Mouse (Mus musculus): ENCODE results near the gene Mtrf1. TPM values are rescaled to one million over a fixed set of nuclear protein-coding genes. Genes with fewer than 3 reads are reported as not detected.

Mtrf1 gene
- polyA plus RNA-seq (2014; fragmentation: Illumina TruSeq; extraction: RNeasy Lipid Tissue Mini Kit (QIAGEN cat#74804)): 25.7 TPM

DNA sequence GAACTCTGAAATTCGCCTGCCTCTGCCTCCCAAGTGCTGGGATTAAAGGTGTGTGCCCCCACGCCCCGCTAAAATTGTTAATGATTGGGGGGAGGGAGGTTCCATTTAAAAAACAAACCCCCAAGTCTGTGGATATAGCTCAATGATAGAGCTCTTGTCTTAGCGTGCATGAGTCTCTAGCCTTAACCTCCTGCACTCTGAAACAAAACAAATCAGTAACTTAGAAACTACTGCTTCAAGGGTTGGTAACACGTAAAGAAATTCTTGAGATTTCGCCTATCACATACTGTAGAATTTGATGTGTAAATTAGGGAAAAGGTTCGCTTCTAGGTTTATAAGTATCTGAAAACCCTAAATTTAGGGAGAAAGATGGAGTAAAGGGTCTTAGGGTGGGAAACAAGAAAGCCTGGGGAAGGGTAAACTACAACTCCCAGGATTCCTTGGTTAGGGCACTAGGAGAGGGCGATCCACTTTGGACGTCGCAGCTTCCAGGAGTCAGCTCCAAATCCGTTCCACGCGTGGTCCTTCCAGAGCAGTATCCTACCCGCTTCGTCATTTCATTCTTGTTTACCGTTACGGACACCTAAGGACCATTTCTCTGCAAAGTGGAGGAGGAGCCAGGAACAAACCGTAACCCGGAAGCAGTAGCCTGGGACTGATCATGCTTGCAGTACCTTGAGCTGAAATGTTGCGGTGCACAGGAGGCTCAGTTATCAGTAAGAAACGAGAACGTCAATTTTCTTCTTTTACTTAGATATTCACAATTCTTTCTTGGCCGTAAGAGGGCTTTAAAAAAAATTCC is at the start of gene Mtrf1:
Gene Mtrf1 (plus strand): TSS at position 452 of the 802 bp plus-strand sequence.

GRCm38 (mm10) chr14:79390265-79390926 is 7.2 kb upstream of the Mtrf1 start, which contains the start of gene Naa16:
Gene Naa16 (minus strand): TSS chr14:79390778.

DNA sequence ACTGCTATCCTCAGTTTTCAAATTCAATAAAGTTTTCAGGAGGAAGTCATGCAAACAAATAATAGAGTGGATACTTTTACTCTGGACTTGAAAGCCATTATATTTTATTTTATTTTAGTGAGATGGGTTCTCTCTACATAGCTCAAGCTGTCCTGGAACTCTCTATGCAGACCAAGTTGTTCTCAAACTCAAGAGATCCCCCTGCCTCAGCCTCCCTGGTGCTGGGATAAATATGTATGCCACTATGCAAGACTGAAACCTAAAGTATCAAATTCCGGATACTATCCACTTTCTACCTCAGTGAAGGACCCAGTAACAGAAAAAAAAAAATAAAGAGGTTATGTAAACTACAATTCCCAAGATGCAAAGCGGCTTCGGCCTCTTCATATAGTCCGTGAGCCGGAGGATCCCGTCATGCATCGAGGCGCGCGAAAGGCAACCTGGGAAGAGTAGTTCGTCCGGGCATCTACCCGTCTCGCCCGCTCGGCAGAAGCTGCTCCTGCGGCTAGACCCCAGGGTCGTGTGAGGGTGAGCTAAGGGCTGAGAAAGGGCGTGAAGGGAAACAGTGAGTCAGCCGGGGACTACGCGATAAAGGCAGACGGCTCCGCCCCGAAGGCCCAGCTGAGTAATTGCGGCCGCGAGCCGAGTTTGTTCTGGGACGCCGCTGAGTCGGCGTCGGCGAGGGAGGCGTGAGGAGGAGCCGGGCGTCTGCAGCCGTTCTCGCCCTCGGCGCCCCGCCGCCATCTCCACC is 28.6 kb downstream of the Mtrf1 start, which contains the start of gene Kbtbd7:
Gene Kbtbd7 (plus strand): TSS at position 533 of the 751 bp plus-strand sequence.

GRCm38 (mm10) chr14:79451681-79452590 is 54.4 kb downstream of the Mtrf1 start, which contains the start of gene Kbtbd6:
Gene Kbtbd6 (plus strand): TSS chr14:79451835.

Other genes starting within 250 kb of the Mtrf1 start
- gene Zfp957, start 150.4 kb upstream of the Mtrf1 start, polyA plus RNA-seq (2014; fragmentation: Illumina TruSeq; extraction: RNeasy Lipid Tissue Mini Kit (QIAGEN cat#74804)): 5.0 TPM
- 12.4 TPM for gene Rgcc, start 96.1 kb upstream of the Mtrf1 start, polyA plus RNA-seq (2014; fragmentation: Illumina TruSeq; extraction: RNeasy Lipid Tissue Mini Kit (QIAGEN cat#74804))
- gene Naa16, start 7.0 kb upstream of the Mtrf1 start, polyA plus RNA-seq (2014; fragmentation: Illumina TruSeq; extraction: RNeasy Lipid Tissue Mini Kit (QIAGEN cat#74804)): 78.3 TPM
- 87.9 TPM for gene Kbtbd7, start 28.7 kb downstream of the Mtrf1 start, polyA plus RNA-seq (2014; fragmentation: Illumina TruSeq; extraction: RNeasy Lipid Tissue Mini Kit (QIAGEN cat#74804))
- 7.2 TPM for gene Kbtbd6, start 54.1 kb downstream of the Mtrf1 start, polyA plus RNA-seq (2014; fragmentation: Illumina TruSeq; extraction: RNeasy Lipid Tissue Mini Kit (QIAGEN cat#74804))
- gene Elf1, start 83.4 kb downstream of the Mtrf1 start, polyA plus RNA-seq (2014; fragmentation: Illumina TruSeq; extraction: RNeasy Lipid Tissue Mini Kit (QIAGEN cat#74804)): 84.8 TPM
- 65.3 TPM for gene Wbp4, start 83.7 kb downstream of the Mtrf1 start, polyA plus RNA-seq (2014; fragmentation: Illumina TruSeq; extraction: RNeasy Lipid Tissue Mini Kit (QIAGEN cat#74804))
- gene Sugt1, start 189.9 kb downstream of the Mtrf1 start, polyA plus RNA-seq (2014; fragmentation: Illumina TruSeq; extraction: RNeasy Lipid Tissue Mini Kit (QIAGEN cat#74804)): 407 TPM